Mouse (Mus musculus) hindlimb bud, embryonic 11.5 days (tissue): Measurements from ENCODE around the gene Ccdc8.
A peak's percentile ranks its signal among the peaks of the same experiment; 100 is the strongest.
"Not testable (repeated sequence)": the region's sequence is repeated elsewhere in the genome, so short reads cannot be mapped to it uniquely, and the experiment has no call there.

ENCODE experiments used
- DNase-seq: peaks from one replicate; pipeline ENCODE4 v3.0.0-alpha.2; 2012; ENCODE audit warnings: low read depth, low spot score; ENCODE audit errors: extremely low spot score

The Ccdc8 gene

DNA sequence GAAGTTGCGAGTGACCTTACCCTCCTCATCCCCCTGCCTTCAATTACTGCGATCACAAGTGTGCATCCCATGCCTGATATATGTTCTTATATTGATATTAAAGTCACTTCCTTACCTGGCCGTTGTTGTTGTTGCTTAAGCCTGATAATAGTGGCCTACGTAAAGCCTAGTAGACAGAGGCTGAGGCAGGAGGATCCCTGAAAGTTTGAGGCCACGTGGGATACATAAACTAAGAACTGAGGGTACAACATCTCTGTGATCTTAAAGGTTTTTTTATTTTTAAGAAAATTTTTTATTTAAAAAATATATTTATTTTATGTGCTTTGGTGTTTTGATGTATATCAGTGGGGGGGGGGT, at the start of gene Ccdc8:
Gene Ccdc8, plus strand, starts transcription at position 258 of the 357 bp plus-strand sequence.
- no peak for DNase-seq

- no peak for DNase-seq
Observed at GRCm38 (mm10) chr7:16942861-16943260, 49.6 kb upstream of the Ccdc8 start.

DNA sequence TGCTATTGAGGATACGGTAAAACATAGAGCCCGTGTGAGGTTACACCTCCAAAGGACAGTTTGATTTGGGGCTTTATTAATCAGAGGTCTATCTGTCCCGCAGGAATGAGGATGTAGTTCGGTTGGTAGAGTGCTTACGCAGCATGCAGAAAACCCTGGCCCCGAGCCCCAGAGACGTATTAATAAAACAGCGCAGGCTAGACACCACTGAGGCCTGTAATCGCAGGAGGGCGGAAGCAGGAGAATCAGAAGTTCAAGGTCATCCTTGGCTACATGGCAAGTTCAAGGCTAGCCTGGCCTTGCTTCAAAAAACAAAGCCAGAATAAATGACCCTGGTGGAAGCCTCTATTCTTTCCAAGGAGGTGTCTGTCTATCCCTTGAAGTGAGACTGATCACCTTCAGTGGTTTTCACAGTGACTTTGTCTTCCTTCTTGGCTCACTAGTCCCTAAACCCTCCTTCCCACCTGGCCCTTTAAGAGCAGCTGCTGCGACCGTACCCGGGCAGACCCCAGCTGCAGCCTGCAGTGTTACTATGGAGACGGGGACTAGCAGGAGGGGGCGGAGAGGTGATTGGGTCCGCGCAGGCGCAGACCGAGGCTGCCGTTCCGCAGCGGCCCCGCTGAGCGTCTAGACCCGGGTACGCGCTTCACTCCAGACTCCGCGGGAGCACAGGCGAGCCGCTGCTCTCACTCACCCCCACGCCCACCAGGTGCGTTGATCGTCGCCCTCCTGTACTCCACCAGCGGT, 48.3 kb upstream of the Ccdc8 start, which contains the start of gene Pnmal2:
Gene Pnmal2, plus strand, starts transcription at position 622 of the 747 bp plus-strand sequence.
- DNase-seq: peak; percentile 60

DNA sequence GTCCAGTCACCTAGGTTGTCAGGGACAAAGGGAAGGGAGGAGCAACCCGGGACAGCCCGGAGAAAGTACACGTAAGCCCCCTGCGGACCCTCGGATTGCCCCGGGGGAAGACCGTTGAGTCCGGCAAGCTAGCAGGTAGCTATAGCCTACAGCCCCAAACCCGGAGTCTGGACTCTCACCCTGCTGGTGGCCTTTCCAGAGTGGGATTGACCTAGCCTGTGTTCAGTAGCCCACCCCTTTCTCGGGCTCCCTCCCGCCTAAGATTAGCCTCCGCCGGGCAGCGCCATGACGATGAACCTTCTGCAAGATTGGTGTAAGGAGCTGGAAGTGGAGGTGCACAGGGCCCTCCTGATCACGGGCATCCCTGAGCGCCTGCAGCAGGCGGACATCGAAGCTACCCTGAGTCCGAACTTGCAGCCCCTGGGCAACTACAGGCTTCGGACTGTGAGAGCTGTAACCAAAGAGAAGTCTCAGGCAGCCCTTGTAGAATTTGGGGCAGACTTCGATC, 47.6 kb upstream of the Ccdc8 start:
- no peak for DNase-seq

- DNase-seq: no peak
Observed at GRCm38 (mm10) chr7:16945419-16945818, 47.1 kb upstream of the Ccdc8 start.

DNA sequence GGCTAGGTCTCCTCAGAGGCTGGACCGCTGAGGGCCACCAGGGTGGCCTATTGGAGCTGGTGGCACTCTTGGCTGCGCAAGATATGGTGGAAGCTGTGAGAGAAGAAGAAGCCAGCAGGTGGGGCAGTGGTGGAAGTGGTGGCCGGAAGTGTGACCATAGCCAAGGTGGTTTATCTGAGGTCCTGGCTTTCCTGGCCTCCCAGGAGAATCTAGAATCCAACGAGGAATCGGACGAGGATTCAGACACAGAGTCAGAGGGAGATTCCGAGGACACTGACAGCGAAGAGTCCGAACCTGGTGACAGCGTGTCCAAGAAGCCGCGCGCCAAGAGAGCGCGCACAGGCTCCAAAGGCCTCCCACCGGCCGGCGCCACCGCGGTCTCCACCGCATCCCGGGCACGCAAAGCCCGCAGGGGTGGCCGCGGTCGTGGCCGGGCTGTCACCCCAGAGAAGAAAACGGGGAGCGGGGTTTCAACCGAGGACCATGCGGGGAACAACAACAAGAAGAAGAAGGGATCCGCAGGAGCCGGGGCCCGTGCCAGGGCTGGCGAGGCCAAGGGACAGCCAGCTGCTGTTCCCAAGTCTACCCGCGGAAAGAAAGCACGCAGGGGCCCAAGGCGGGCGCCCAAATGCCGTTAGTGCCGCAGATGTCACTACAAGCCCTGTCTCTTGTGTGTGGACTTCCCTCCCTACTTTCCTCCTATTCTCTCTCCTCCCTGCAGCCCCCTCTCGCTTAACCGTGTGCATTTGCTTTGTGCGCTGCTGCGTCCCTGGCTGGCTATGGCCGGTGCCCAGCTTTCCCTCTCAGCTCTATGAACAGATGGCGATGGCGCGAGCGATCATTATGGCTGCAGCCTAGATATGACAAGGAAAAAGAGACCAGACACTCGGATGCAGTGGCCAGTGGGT, 45.8 kb upstream of the Ccdc8 start:
- DNase-seq: no peak

DNA sequence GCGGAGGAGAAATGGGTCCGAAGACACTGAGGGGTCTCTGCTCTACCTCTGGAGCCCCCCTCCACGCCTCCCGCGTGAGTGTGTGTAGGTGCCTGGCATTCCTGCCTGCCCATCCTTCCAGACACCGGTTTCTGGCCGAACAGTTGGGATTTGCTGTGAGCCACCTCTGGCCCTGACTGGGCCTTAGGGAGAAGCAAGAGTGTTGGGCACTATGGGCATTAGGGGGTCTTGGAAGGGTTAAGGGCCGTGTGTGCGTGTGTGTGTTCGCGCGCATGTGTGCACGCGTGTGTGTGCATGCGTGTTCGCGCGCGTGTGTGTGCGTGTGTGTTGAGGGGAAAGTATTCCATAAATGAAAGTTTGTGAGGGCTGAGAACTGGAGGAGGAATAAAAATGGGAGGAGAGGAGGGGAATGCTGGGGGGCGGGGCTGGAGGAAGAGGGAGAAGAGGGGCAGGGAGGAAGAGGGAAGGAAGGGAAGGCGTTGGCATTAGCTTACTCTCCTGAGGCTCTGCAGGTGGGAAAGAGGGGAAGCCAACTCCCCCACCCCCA, 45.1 kb upstream of the Ccdc8 start:
- no peak for DNase-seq

DNA sequence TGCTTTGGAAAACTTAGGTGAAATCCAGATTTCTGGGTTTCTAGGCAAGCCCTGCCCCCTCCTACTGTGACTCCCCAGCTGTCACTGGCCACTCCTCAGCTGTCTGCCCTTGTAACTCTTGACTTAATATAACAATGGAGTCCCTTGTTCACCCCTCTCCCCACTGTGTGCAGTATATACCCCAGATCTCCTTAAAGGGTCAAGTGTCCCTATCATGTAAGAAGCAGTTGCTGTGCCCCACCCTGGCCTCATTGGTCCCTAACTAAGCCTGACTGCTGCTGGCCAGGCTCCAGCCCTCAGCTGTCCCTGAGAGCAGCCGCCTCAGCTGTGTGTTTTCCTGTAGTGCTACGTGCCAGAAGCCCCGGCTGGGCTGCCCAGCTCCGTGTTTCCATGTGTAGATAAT, 44.5 kb upstream of the Ccdc8 start:
- no peak for DNase-seq

DNA sequence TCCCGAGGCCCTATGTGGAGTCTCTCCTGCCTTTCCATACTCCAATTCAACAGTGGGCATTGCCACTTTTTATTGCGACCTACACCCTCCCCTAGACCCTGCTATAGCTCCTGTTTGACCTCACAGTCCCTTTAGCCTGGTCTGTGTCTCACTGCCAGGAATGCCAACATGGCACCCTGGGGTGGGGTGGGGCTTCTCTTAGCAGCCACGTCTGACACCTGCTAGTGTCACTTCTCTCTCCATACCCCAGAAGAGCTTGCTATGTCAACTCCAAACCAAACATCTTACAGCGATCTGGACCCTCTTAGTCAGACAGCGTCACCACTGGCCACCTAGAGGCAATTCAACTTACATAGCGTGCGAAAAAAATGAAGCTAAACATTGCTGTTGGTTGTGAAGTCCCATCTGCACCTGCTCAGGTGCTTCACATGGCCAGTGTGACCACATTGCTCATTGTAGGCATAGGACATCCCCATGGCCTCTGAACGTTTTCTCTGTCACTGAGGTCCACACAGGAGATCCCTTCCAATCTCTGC, 43.5 kb upstream of the Ccdc8 start:
- DNase-seq: no peak

DNA sequence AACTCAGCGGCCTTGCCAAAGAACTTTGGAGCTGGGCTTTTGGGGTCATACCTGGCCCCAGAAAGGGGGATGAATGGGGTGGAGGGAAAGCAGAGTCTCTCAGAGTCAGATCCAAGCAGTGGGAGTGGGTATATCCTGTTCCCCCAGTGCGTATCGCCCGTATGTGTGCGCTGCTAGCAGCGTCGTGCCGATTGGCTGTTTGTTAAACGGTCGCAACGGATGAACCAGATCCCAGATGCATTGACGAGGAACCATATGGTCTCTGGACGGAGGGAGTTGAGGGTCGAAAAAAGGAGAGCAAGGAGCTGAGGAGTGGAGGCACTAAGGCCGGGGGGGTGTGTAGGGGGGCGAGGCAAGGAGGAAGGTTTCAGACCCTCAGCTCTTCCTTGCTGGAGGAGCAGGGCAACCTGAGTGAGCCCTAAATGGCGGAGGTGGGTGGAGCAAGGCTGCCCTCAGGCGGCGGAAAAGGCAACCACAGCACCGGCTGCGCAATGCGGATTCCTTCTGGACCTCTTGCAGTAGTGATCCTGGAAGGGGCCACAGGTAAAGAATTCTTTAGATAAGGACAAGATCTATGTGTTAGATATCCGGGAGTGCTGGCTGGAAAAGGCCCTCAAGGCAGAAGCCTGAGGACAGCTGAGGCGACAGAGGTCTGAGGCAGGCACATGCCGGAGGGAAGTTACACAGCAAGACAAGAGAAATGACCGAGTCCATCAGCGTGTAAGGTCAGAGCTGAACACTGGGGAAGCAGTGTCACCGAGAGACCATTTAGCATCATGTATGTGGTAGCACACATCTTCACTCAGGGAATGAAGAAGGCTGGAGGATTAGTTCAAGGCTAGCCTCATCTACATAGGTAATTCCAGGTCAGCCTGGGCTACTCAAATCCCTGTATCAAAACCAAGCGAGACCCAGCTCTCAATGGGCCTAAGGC, 42.3 kb upstream of the Ccdc8 start:
- DNase-seq: no peak

DNA sequence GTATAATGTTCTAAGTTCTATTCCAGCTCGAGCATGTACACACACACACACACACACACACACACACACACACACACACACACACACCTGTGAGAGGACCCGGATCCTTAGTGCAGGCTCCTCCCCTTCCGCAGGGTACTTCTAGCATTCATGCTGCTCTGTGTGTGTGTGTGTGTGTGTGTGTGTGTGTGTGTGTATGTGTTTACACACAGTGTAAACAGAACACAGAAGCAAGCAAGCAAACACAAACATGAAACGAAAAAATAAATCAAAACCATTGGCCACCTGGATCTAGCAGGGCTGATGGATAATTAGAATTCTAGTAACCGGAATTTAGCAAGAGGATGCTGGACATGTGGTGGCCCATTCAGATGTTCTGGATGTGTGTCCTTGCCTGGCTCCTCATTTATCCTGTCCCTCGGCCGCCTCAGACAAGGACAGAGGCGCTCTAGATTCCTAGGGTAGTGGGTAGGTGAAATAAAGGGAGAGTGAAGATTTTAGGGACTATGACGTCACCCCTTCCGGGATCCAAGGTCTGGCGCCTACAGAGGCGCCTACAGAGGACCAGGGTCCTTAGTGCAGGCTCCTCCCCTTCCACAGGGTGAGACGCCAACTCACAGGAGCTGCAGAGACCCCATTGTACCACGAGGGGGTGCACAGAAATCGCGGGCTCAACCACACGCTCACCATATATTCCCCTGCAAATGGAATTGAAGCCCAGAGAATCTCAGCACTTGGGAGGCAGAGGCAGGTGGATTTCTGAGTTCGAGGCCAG, 41.5 kb upstream of the Ccdc8 start:
- no peak for DNase-seq

DNA sequence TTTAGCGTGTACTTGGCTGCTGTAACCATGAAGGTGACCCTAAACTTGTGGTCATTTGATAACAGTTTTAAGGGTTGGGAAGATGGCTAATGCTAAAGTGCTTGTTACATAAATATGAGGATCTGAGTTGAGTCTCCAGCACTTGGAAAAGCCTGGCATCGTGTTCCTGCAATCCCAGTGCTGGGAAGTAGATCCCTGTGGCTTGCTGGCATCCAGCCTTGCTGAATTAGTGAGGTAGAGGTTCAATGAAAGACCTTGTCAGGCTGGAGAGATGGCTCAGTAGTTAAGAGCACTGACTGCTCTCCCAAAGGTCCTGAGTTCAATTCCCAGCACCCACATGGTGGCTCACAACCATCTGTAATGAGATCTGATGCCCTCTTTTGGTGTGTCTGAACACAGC, 38.7 kb upstream of the Ccdc8 start:
- DNase-seq: not testable (repeated sequence)

DNA sequence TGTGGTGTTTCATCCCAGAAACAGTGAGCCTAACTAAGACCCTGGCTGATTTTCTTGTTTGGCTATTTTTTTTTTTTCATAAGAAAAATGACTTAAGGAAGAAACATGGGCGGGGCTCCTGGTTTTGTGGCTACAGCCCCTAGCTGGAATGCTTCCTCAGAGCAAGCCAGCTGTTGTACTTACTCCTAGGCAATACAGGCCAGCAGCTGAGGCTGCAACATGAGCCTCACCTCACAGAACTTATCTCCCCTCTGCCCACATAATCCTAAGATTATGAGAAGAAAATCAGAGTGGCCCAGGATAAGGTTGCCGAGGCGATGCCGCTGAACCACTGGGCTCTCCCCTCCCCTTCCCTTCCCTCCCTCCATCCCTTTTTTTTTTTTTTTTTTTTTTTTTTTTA, 36.8 kb upstream of the Ccdc8 start:
- DNase-seq: no peak

DNA sequence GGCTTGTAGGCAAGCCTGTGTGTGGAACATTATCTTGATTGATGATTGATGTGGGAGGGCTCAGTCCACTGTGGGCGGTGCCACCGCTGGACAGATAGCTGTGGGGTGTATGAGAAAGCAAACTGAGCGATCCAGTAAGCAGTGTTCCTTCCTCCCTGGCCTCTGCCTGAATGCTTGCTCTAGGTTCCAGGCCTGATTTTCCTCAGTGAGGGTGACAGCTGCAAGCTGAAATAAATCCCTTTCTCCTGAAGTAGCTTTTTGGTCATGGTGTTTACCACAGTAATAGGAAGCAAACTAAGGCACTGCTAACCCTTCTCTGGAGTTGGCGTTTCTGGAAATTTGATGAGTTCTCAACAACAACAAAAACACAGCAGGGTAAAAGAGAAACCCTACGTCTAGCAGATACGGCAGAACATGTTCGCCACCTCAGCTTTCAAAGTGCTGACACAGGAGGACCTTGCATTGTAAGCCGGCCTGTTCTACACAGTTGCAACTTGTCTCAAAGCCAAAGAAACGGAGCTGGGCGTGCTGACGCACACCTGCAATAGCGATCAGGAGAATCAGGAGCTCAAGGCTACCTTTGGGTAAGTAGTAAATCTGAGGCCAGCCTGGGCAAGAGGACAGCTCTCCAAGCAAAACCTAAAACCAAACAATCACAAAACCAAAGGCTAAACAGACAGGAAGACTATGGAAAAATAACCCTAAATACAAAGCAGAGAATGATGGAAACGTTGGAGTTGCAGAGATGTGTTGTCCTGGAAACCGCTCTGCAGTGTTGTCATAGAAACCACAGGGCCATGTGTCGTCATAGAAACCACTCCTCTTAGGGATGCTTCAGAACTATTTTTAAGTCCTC, 35.9 kb upstream of the Ccdc8 start:
- no peak for DNase-seq

DNA sequence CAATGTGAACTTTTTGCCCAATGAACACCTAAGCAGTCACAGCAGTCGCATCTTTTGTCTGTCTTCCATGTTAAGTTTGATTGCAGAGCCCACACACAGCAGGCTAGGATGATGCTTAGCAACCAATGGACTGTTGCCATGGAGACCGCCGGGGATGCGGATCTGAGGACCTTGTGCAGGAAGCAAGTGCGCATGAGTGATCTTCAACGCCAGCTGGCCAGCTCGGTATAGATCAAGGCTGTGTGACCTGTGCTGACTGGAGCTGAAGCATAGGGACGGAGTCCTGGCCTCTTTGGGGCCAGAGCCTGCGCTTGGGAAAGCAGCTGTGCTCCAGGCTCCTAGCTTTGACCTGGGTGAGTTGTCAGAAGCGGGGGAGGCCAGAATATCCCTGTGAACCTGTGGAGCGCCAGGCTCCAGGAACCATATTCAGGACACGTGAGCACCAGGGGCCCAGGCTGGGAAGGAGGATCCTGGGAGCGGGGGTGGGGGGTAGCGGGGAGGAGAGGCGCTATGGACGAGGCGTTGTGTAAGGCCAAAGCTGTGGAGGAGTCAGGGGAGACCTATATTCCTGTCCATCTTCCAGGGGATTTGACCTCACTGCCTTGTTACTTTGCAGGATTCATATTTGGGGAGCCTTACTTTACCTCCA, 32.8 kb upstream of the Ccdc8 start, which contains the start of gene Pnmal1:
Gene Pnmal1, plus strand, starts transcription at position 141 of the 649 bp plus-strand sequence.
- DNase-seq: no peak

GRCm38 (mm10) chr7:16961678-16962077, 30.8 kb upstream of the Ccdc8 start:
- no peak for DNase-seq

- DNase-seq: no peak
Observed at GRCm38 (mm10) chr7:16968414-16968813, 24.1 kb upstream of the Ccdc8 start.

GRCm38 (mm10) chr7:16971160-16971559, 21.3 kb upstream of the Ccdc8 start:
- no peak for DNase-seq
